Comparison of ENCODE assay signal across 8 mouse cellular contexts in the genomic region with DNA sequence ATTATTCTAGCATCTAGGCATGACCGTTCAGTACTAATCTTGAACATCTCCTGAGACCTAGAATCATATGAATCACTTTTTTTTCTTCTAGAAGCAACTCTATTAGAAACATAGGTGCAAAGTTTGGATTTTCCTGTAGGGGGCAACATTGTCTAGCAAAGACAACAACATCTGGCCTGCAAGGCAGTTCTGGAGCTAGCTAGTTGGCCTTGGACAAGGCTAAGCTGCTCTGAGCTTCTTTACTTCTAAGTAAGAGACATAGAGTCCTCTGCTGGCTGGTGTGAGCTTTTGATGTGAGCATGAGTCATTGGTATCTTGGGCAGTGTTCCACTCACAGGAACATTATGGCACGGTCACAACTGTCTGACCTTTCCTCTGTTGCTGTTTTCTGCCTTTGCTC. TPM values are rescaled to one million over a fixed set of nuclear protein-coding genes. Genes with fewer than 3 reads are reported as not detected.
A peak's percentile ranks its signal among the peaks of the same experiment; 100 is the strongest.
DNase-seq lines count a peak whose midpoint lies in the region; ATAC-seq and TF ChIP-seq lines count a peak whose summit lies in the region.

No protein-coding gene starts in this region.

- no peak overlapping the region for H3K27ac ChIP-seq in embryonic fibroblast, embryonic 13.5 days (ENCODE audit: insufficient read depth, low read length)
- H3K27ac ChIP-seq in kidney, embryonic 15.5 days = no peak overlapping the region

- H3K27me3 ChIP-seq in kidney, embryonic 15.5 days = 0 out of 2 replicates have a peak, but pooled peaks cover 3% of the 10 kb centered on the region

- H3K9ac ChIP-seq in kidney, embryonic 15.5 days = no peak overlapping the region

- H3K4me1 ChIP-seq in embryonic fibroblast, embryonic 13.5 days (ENCODE audit: control insufficient read depth, insufficient read depth, low read length) = peaks cover 5% of the 10 kb centered on the region; the same call in 1 of the 2 replicates
- H3K4me1 ChIP-seq in kidney, embryonic 15.5 days = no peaks in the 10 kb centered on the region

- H3K4me3 ChIP-seq in embryonic fibroblast, embryonic 13.5 days (ENCODE audit: insufficient read depth, low read length) = no peak overlapping the region
- H3K4me3 ChIP-seq in kidney, embryonic 15.5 days (replicated peaks) = no peak overlapping the region

- no peak for TF ChIP-seq POLR2A in embryonic fibroblast, embryonic 13.5 days (IDR thresholded peaks at IDR 0.05; ENCODE audit: low read depth, low read length)

- no peaks in the 10 kb centered on the region for H3K36me3 ChIP-seq in kidney, embryonic 15.5 days

- H3K4me2 ChIP-seq in kidney, embryonic 15.5 days = no peak overlapping the region

- no peaks in the 10 kb centered on the region for H3K9me3 ChIP-seq in kidney, embryonic 15.5 days (replicated peaks)

- WGBS in kidney, embryonic 15.5 days = 60% methylated on average over 2 of the region's 2 CpGs

- 0 out of 2 replicates have a peak, but pooled peaks have one; percentile 11 for TF ChIP-seq CTCF in embryonic fibroblast, embryonic 13.5 days (IDR thresholded peaks at IDR 0.05; ENCODE audit: borderline replicate concordance, insufficient read depth, low read length)

- DNase-seq in frontal cortex, postnatal 14 days (ENCODE audit: low spot score in 2 of 2) = no peak
- peak; percentile 6 to 28 for DNase-seq in urinary bladder, postnatal 36 days (ENCODE audit: low spot score in 2 of 2)
- DNase-seq in urinary bladder, postnatal 10 days (ENCODE audit: low spot score) = no peak
- peak; percentile 24 to 53 for DNase-seq in lung, postnatal 4 days
- peak; percentile 9 for DNase-seq in yolk sac, embryonic 10.5 days (ENCODE audit: low spot score)

- ATAC-seq in frontal cortex, adult (ENCODE audit: low TSS enrichment) = peak; percentile 83
- ATAC-seq in kidney, embryonic 15.5 days (replicated peaks; ENCODE audit: low FRiP score) = peak; percentile 60; the same call in 1 of the 2 replicates

RNA-seq across cellular contexts. Expression of a gene that starts 18.8 kb away (rescaled TPM):
- not detected in 2 replicates for polyA plus RNA-seq in embryonic fibroblast, embryonic 13.5 days (2011; ENCODE audit: insufficient read length, low read depth, missing spikeins)
- polyA plus RNA-seq in kidney, embryonic 15.5 days (2015; fragmentation: Nextera tagmentation; extraction: Ambion mirVana) = 0.40 and 0.83 TPM in 2 replicates

RNA-seq across cellular contexts. Expression of a gene that starts 25.8 kb away (rescaled TPM):
- polyA plus RNA-seq in embryonic fibroblast, embryonic 13.5 days (2011; ENCODE audit: insufficient read length, low read depth, missing spikeins) = 6.3 and 7.9 TPM in 2 replicates
- 30.2 and 33.8 TPM in 2 replicates for polyA plus RNA-seq in kidney, embryonic 15.5 days (2015; fragmentation: Nextera tagmentation; extraction: Ambion mirVana)

Comparison
In these comparisons a context has a peak if more than half of its experiments do, and no peak if none do; other contexts are left out.
1. DNase-seq: peak in urinary bladder, postnatal 36 days (2 of 2), lung, postnatal 4 days (2 of 2) and yolk sac, embryonic 10.5 days (single experiment); none in frontal cortex, postnatal 14 days (0 of 2) and urinary bladder, postnatal 10 days (single experiment).